ENCODE assay signal across 8 mouse cellular contexts in the genomic region with DNA sequence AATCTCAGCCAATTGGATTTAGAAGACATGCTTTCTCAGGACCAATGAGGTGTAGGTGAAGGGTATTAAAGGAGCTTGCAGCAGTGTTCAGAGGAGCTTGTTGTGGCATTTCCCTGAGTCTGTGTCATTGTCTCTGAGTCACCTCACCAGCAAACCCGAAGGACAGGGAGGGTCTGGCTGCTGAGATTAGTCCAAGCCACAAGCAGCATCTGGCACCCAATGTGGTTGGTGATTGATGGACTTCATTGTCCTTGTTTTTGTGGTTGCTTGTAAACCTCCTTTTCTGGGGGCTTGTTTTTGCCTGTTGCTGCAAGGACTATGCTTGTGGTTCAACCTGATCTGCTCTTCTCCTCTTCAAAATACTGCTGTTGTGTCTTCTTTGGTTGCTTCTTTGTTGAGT.
"Had no signal": no experiment of that assay in that cellular context is flagged by ENCODE, and none has a peak within 500 bp of the region (broad histone marks: within the 10 kb centered on the region; RNA-seq: fewer than 3 reads in every experiment).

No protein-coding gene starts in this region.

- DNase-seq: kidney, postnatal 10 days; kidney, postnatal 36 days; layer of hippocampus, postnatal 36 days; liver, embryonic 13.5 days; lung, adult 2 months; lung, postnatal 14 days; thymus, adult 2 months; thymus, postnatal 14 days had no signal
